Mouse (Mus musculus) neural tube, embryonic 12.5 days (tissue): ENCODE measurements around the gene Atxn1. TPM values are rescaled to one million over a fixed set of nuclear protein-coding genes. Genes with fewer than 3 reads are reported as not detected.

Source experiments
- ATAC-seq: fragments of 200-750 bp; cut with Nextera tagmentation; 2 replicates; pipeline ENCODE4 v1.8.0; 2017; ENCODE audit warnings: low read depth, mild to moderate bottlenecking, moderate TSS enrichment, moderate library complexity; ENCODE audit not compliant: low FRiP score
- H3K27ac ChIP-seq: fragments of 300-500 bp; sonication (generic); 2 replicates; pipeline ENCODE4 v1.5.1; 2016
- H3K27me3 ChIP-seq: fragments of 300-500 bp; sonication (generic); replicated peaks from 2 replicates; pipeline ENCODE4 v1.6.1; 2016; ENCODE audit warnings: mild to moderate bottlenecking
- H3K36me3 ChIP-seq: fragments of 300-500 bp; sonication (generic); 2 replicates; pipeline ENCODE4 v1.6.1; 2016; ENCODE audit warnings: mild to moderate bottlenecking
- H3K4me1 ChIP-seq: fragments of 300-500 bp; sonication (generic); 2 replicates; pipeline ENCODE4 v1.6.1; 2016
- H3K4me2 ChIP-seq: fragments of 300-500 bp; sonication (generic); replicated peaks from 2 replicates; pipeline ENCODE4 v1.6.1; 2016; ENCODE audit warnings: mild to moderate bottlenecking
- H3K4me3 ChIP-seq: fragments of 300-500 bp; sonication (generic); 2 replicates; pipeline ENCODE4 v1.5.1; 2016
- H3K9ac ChIP-seq: fragments of 300-500 bp; sonication (generic); 2 replicates; pipeline ENCODE4 v1.6.1; 2016; ENCODE audit warnings: mild to moderate bottlenecking
- H3K9me3 ChIP-seq: fragments of 300-500 bp; sonication (generic); 2 replicates; pipeline ENCODE4 v1.6.1; 2016; ENCODE audit warnings: mild to moderate bottlenecking
- WGBS: fragments of 180-500 bp; shearing (Covaris S2); methylation state at CpG from one replicate; pipeline ENCODE4 v1.1.7; 2016; 5-methylcytosine and 5-hydroxymethylcytosine counted together
- polyA plus RNA-seq: library from polyadenylated mRNA; unstranded; fragments of >200 nt; fragmentation: Nextera tagmentation; extraction: Ambion mirVana; gene quantifications from 2 replicates; pipeline ENCODE4 v1.2.1, GENCODE M21; 2016

The Atxn1 gene
- polyA plus RNA-seq, 1 experiment from 2014 or later, result 3.4 TPM

DNA sequence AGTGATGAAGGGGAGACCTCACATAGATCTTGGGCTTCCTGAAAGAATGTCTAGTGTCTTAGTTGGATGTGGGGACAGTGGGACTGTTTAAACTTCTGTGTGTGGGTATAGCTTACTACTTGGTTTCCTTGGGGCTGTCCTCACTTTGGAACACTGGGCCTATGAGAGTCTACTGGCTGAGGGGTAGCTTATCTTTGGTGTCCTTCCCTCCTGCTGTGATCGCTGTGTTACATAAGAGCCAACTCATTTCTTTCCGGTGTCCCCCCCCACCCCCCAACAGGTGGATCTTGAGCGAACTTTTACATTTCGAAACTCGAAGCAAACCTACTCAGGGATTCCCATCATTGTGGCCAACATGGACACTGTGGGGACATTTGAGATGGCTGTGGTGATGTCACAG is 450.7 kb downstream of the Atxn1 start:
- 91% methylated on average over 5 of the region's 5 CpGs for WGBS
- Histone ChIP-seq H3K9ac (no peak overlapping the region), H3K27ac (no peak overlapping the region), H3K4me3 (no peak overlapping the region), H3K27me3 (no peaks in the 10 kb centered on the region; the same call in 1 of the 2 replicates), H3K9me3 (no peaks in the 10 kb centered on the region), H3K4me2 (no peak overlapping the region), H3K4me1 (peaks cover 16% of the 10 kb centered on the region), H3K36me3 (no peaks in the 10 kb centered on the region)
- no peak for ATAC-seq

DNA sequence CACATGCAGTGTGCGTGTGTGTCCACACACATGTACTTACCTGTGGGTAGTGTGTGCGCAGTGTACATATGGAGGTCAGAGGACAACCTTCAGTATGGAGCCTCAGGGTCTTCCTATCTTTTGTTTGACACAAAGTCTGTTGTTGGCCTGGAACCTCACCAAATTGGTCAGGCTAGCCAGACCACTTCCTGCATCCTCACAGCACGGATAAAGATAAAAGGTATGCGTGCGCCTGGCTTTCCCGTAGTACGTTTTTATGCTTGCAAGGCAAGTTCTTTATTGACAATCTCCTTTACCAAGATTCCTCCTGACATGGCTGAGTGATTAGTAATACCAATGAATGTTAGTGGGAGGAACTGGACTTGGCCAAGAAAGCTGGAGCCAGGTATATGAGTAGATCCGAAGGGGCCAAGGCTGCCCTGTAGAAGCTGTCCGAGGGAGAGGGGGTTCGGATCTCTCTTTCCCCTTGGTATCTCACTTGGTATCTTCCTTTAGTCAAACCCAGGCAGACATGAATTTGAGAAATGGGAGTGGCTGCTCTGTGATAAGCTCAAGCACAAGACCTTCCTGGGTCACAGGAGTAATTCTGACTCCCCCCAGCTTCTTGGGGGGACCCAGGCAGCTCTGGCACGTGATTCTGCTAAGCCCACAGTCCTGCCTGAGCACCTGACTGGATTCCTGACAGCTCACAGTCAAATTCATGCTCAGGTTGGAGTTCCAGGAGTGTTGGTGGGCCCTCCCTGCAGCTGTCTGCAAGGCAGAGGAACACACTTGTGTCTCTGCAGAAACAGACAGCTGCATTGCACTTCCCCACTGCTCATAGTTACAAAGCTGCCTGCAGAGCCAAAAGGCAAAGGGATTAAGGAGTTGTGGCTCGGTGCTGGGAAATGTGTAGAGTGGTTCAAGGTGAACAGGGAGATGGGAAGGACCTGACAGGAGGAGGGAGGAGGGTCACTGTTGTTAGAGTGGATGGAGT is 451.5 kb downstream of the Atxn1 start:
- H3K36me3 ChIP-seq, result no peaks in the 10 kb centered on the region
- no peak overlapping the region for H3K9ac ChIP-seq
- no peaks in the 10 kb centered on the region; the same call in 1 of the 2 replicates for H3K27me3 ChIP-seq
- no peaks in the 10 kb centered on the region for H3K9me3 ChIP-seq
- WGBS, result 86% methylated on average over 12 of the region's 12 CpGs
- peaks cover 21% of the 10 kb centered on the region for H3K4me1 ChIP-seq
- no peak overlapping the region for H3K4me3 ChIP-seq
- H3K27ac ChIP-seq, result no peak overlapping the region
- H3K4me2 ChIP-seq, result no peak overlapping the region
- ATAC-seq, result no peak

DNA sequence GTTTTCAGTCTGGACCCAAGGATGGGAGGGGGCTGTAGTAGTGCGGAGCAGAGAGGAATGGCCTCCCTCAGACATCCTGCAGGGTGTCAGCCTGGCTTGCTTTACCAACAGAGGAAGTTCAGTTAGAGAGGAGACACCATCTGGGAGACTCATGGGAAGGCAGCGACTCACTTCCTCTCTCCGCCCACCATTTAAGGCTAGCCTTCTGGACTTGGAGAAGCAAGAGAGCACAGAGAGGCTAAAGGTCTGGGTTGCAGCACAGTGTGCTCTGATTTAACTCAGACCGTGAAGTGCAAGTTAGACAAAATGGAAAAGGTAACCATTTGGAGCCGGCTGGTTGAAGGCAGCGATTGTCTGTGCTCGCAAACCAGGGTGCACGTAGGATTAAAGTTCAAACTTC is 452.3 kb downstream of the Atxn1 start:
- Histone ChIP-seq H3K9ac (no peak overlapping the region), H3K4me1 (peaks cover 29% of the 10 kb centered on the region), H3K4me3 (no peak overlapping the region), H3K9me3 (no peaks in the 10 kb centered on the region), H3K36me3 (no peaks in the 10 kb centered on the region), H3K27me3 (no peaks in the 10 kb centered on the region; the same call in 1 of the 2 replicates), H3K4me2 (no peak overlapping the region), H3K27ac (no peak overlapping the region)
- WGBS, result 84% methylated on average over 8 of the region's 8 CpGs
- no peak for ATAC-seq

GRCm38 (mm10) chr13:45511706-45512435 is 452.9 kb downstream of the Atxn1 start:
- Histone ChIP-seq H3K9me3 (no peaks in the 10 kb centered on the region), H3K4me3 (no peak overlapping the region), H3K9ac (no peak overlapping the region), H3K4me1 (peaks cover 23% of the 10 kb centered on the region), H3K27ac (no peak overlapping the region), H3K4me2 (no peak overlapping the region), H3K27me3 (no peaks in the 10 kb centered on the region; the same call in 1 of the 2 replicates), H3K36me3 (no peaks in the 10 kb centered on the region)
- WGBS, result 88% methylated on average over 6 of the region's 6 CpGs
- no peak for ATAC-seq

DNA sequence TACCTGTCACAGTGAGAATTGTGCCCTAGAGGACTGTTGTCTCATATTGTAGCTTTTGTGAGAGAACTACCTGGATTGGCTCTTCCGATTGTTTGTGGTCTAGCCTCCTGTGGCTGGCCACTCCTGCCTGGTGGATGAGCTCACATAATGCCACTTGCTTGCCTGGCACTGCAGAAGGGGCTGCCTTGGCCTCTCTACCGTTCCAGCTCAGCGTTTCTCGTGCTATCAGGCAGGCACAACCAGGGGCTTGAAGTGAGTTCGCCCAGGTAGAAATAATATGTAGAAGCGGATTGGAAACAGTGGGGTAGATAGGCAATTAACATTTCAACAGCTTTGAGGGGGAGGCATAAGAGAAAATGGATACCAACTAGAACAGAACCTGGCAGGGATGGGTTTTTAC is 455.4 kb downstream of the Atxn1 start:
- ATAC-seq, result no peak
- no peaks in the 10 kb centered on the region for H3K36me3 ChIP-seq
- peaks cover 14% of the 10 kb centered on the region for H3K4me1 ChIP-seq
- H3K4me2 ChIP-seq, result no peak overlapping the region
- H3K27ac ChIP-seq, result no peak overlapping the region
- no peak overlapping the region for H3K4me3 ChIP-seq
- H3K27me3 ChIP-seq, result peaks cover 5% of the 10 kb centered on the region; the same call in 1 of the 2 replicates
- WGBS, result 70% methylated on average over 6 of the region's 6 CpGs
- H3K9me3 ChIP-seq, result no peaks in the 10 kb centered on the region
- no peak overlapping the region for H3K9ac ChIP-seq

GRCm38 (mm10) chr13:45508495-45508894 is 456.3 kb downstream of the Atxn1 start:
- ATAC-seq, result peak; percentile 62
- Histone ChIP-seq H3K9me3 (no peaks in the 10 kb centered on the region), H3K36me3 (no peaks in the 10 kb centered on the region), H3K4me1 (peaks cover 14% of the 10 kb centered on the region), H3K4me2 (peak overlapping the region; percentile 88), H3K4me3 (peak overlapping the region; percentile 44), H3K27me3 (peaks cover 5% of the 10 kb centered on the region; the same call in 1 of the 2 replicates), H3K9ac (peak overlapping the region; percentile 26; the same call in 1 of the 2 replicates), H3K27ac (no peak overlapping the region)
- WGBS, result 1% methylated on average over 8 of the region's 8 CpGs

- ATAC-seq, result peak; percentile 84
- Histone ChIP-seq H3K9ac (peak within 1 kb of the TSS; percentile 57), H3K4me1 (peaks cover 14% of the 10 kb centered on the region), H3K4me2 (peak within 1 kb of the TSS; percentile 88), H3K9me3 (no peaks in the 10 kb centered on the region), H3K4me3 (peak within 1 kb of the TSS; percentile 44), H3K27ac (no peak within 1 kb of the TSS), H3K27me3 (peaks cover 5% of the 10 kb centered on the region; the same call in 1 of the 2 replicates), H3K36me3 (no peaks in the 10 kb centered on the region)
- under 1% methylated on average over 63 of the region's 63 CpGs for WGBS
Measured at GRCm38 (mm10) chr13:45507274-45508229, 457.3 kb downstream of the Atxn1 start, which contains the start of gene Gmpr. Gene Gmpr (plus strand): TSS chr13:45507444.

GRCm38 (mm10) chr13:45505546-45505945 is 459.3 kb downstream of the Atxn1 start:
- no peak overlapping the region for H3K27ac ChIP-seq
- no peak for ATAC-seq
- no peak overlapping the region for H3K4me2 ChIP-seq
- peaks cover 14% of the 10 kb centered on the region for H3K4me1 ChIP-seq
- 97% methylated on average over 3 of the region's 3 CpGs for WGBS
- peaks cover 5% of the 10 kb centered on the region; the same call in 1 of the 2 replicates for H3K27me3 ChIP-seq
- no peak overlapping the region for H3K4me3 ChIP-seq
- no peak overlapping the region for H3K9ac ChIP-seq
- H3K36me3 ChIP-seq, result no peaks in the 10 kb centered on the region
- no peaks in the 10 kb centered on the region for H3K9me3 ChIP-seq

DNA sequence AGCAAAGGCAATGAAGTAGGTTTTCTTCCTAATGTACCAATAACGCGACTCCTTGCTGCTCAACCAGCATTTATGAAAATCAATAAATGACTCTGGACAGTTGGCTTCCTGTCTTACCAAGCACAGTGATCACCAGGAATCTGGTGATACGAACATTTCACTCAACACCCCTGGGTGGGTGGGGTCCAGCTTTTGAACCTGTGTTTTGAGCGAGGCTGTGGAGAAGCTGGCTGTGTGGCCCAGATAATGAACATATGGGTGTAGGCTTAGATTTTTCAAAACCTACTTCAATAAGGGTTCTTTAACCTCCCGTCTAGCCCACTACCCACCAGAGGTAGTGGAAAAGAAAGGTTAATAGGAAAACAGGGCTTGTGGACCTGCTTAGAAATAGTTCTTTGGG is 462.0 kb downstream of the Atxn1 start:
- H3K9me3 ChIP-seq, result no peaks in the 10 kb centered on the region
- no peak overlapping the region for H3K9ac ChIP-seq
- peaks cover 3% of the 10 kb centered on the region; the same call in 1 of the 2 replicates for H3K4me1 ChIP-seq
- no peak overlapping the region for H3K27ac ChIP-seq
- no peak overlapping the region for H3K4me3 ChIP-seq
- no peak overlapping the region for H3K4me2 ChIP-seq
- H3K36me3 ChIP-seq, result no peaks in the 10 kb centered on the region
- ATAC-seq, result no peak
- 89% methylated on average over 5 of the region's 5 CpGs for WGBS
- H3K27me3 ChIP-seq, result 0 out of 2 replicates have a peak, but pooled peaks cover 5% of the 10 kb centered on the region

DNA sequence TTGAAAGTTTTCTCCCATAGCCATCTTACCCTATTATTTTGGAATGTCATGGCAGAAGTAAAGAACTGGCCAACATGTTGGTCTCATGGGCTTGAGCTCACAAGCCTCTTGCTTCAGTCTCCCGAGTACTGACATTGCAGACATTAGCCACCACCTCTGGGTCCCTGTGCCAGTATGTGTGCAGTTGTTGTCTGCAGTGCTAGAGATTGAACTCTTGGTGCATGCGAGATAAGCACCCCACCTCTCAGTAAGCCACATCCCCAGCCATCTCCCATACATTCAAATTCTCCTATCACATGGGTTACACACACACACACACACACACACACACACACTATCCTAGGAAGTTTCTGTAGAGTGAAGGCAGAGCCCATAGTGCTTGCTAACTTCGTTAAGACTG is 464.9 kb downstream of the Atxn1 start:
- Histone ChIP-seq H3K4me2 (no peak overlapping the region), H3K27me3 (no peaks in the 10 kb centered on the region), H3K4me3 (no peak overlapping the region), H3K36me3 (no peaks in the 10 kb centered on the region), H3K9me3 (no peaks in the 10 kb centered on the region), H3K4me1 (no peaks in the 10 kb centered on the region), H3K27ac (no peak overlapping the region), H3K9ac (no peak overlapping the region)
- 84% methylated on average over 3 of the region's 3 CpGs for WGBS
- no peak for ATAC-seq
